Comparison of ENCODE assay signal across 21 mouse cellular contexts in the genomic region with DNA sequence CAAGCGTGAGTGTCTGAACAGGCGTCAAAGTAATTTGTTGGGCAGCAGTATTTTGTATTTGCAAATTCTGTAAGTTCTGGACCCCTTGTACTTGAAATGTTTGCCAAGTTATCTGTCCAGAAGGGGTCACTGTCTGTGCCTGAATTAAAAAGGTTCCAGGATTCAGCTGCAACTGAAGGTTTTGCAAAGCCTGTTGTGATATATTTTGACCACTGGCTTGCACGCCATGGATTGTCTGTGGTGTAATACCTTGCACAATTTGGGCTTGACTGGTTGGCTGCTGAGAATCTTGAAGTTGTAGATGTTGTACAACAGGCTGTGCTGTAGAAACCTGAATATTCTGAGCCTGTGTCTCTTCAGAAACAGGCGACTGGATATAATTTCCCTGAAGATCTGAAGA. TPM values are rescaled to one million over a fixed set of nuclear protein-coding genes. Genes with fewer than 3 reads are reported as not detected.
DNase-seq lines count a peak whose midpoint lies in the region; ATAC-seq and TF ChIP-seq lines count a peak whose summit lies in the region.
"Had no signal": no experiment of that assay in that cellular context is flagged by ENCODE, and none has a peak within 500 bp of the region (broad histone marks: within the 10 kb centered on the region; RNA-seq: fewer than 3 reads in every experiment).

No protein-coding gene starts in this region.

- peak overlapping the region; percentile 72 for H3K27ac ChIP-seq in liver, adult 2 months (replicated peaks; ENCODE audit: insufficient read depth, low read depth, low read length)
- H3K27ac ChIP-seq in liver, embryonic 11.5 days (ENCODE audit: low read depth, low read length), result no peak overlapping the region
- H3K27ac ChIP-seq: heart, embryonic 10.5 days had no signal

- peak; percentile 25 for DNase-seq in CD4-positive, CD25-positive, alpha-beta regulatory T cell, adult 2 months (ENCODE audit: low read depth, low spot score)
- peak; percentile 59 for DNase-seq in liver, adult 2 months (ENCODE audit: extremely low read depth, low read depth, low spot score)
- DNase-seq in liver, embryonic 11.5 days (ENCODE audit: low spot score), result no peak
- no peak for DNase-seq in right cerebral cortex, postnatal 36 days (ENCODE audit: low spot score in 2 of 2)
- DNase-seq in cerebellum, adult 9-10 months, result no peak
- DNase-seq: cerebellum, adult 18-20 months; embryo, embryonic 11 days; lung, postnatal 14 days; thymus, postnatal 25 days had no signal

- no peak for TF ChIP-seq CTCF in liver, adult 2 months (IDR thresholded peaks at IDR 0.05; ENCODE audit: low read depth, low read length)

- no peak overlapping the region for H3K4me2 ChIP-seq in liver, embryonic 11.5 days
- H3K4me2 ChIP-seq: midbrain, embryonic 11.5 days had no signal

- no peak for ATAC-seq in CD4-positive, CD25-positive, alpha-beta regulatory T cell, adult 4 months
- ATAC-seq in liver, embryonic 11.5 days (replicated peaks; ENCODE audit: low FRiP score), result no peak
- ATAC-seq in common myeloid progenitor, adult 5-6 weeks (replicated peaks; ENCODE audit: low read depth, poor library complexity, severe bottlenecking), result peak; percentile 36; the same call in 1 of the 2 replicates
- peak; percentile 53; the same call in 1 of the 2 replicates for ATAC-seq in monocyte, adult 5-6 weeks (replicated peaks; ENCODE audit: insufficient number of reproducible peaks, low FRiP score, low TSS enrichment, poor library complexity, severe bottlenecking)
- ATAC-seq: inflammation-experienced regulatory T-cells, adult 6 months had no signal

- H3K4me1 ChIP-seq in liver, adult 2 months (ENCODE audit: control insufficient read depth, insufficient read depth, low read length), result peaks cover 40% of the 10 kb centered on the region
- peaks cover 3% of the 10 kb centered on the region; the same call in 1 of the 2 replicates for H3K4me1 ChIP-seq in liver, embryonic 11.5 days (replicated peaks; ENCODE audit: control insufficient read depth, insufficient read depth, low read length)
- H3K4me1 ChIP-seq: heart, embryonic 10.5 days had no signal

- H3K9me3 ChIP-seq in liver, embryonic 11.5 days (ENCODE audit: control insufficient read depth, low read length), result no peaks in the 10 kb centered on the region
- H3K9me3 ChIP-seq: heart, embryonic 10.5 days had no signal

- H3K79me2 ChIP-seq in liver, adult 2 months (ENCODE audit: control insufficient read depth, insufficient read depth, low read length), result peaks cover 18% of the 10 kb centered on the region; the same call in 1 of the 2 replicates

- H3K9ac ChIP-seq in liver, adult 2 months (ENCODE audit: low read depth, low read length), result peak overlapping the region; percentile 43; the same call in 1 of the 2 replicates
- H3K9ac ChIP-seq in liver, embryonic 11.5 days (ENCODE audit: low read depth, low read length), result no peak overlapping the region

- no peak for TF ChIP-seq POLR2A in liver, adult 2 months (IDR thresholded peaks at IDR 0.05; ENCODE audit: extremely low read depth, insufficient read depth, low read length)

- no peaks in the 10 kb centered on the region for H3K27me3 ChIP-seq in liver, adult 2 months (ENCODE audit: control insufficient read depth, insufficient read depth, low read length)
- no peaks in the 10 kb centered on the region for H3K27me3 ChIP-seq in liver, embryonic 11.5 days (replicated peaks; ENCODE audit: control insufficient read depth, insufficient read depth, low read length)

- H3K4me3 ChIP-seq in liver, adult 2 months (ENCODE audit: insufficient read depth, low read depth, low read length), result no peak overlapping the region
- no peak overlapping the region for H3K4me3 ChIP-seq in liver, embryonic 11.5 days (ENCODE audit: low read depth, low read length)
- H3K4me3 ChIP-seq: heart, embryonic 10.5 days had no signal

- 69% methylated on average over 4 of the region's 4 CpGs for WGBS in liver, adult 2 months
- 92% methylated on average over 4 of the region's 4 CpGs for WGBS in liver, embryonic 11.5 days

- peaks cover 22% of the 10 kb centered on the region for H3K36me3 ChIP-seq in liver, adult 2 months (ENCODE audit: control insufficient read depth, insufficient read depth, low read length)
- peaks cover 15% of the 10 kb centered on the region for H3K36me3 ChIP-seq in liver, embryonic 11.5 days (ENCODE audit: control insufficient read depth, insufficient read depth, low read length)

RNA-seq across cellular contexts. Expression of a gene that starts 9.9 kb away (rescaled TPM):
- 10 to 100 TPM; 52.0 to 71.4 TPM for polyA plus RNA-seq in CD4-positive, CD25-positive, alpha-beta regulatory T cell, adult 4 months (2017; shearing (Covaris generic))
- 52.4 and 55.1 TPM in 2 replicates for total RNA-seq in liver, adult 2 months (2014; rRNA removed)
- polyA plus RNA-seq in liver, adult 2 months (2012; rRNA removed), result 8.7 and 9.0 TPM in 2 replicates
- 49.6 and 50.6 TPM in 2 replicates for polyA plus RNA-seq in liver, embryonic 11.5 days (2014; fragmentation: Nextera tagmentation; extraction: Ambion mirVana)
- total RNA-seq in common myeloid progenitor, adult 5-6 weeks (2017), result 109 and 139 TPM in 2 replicates
- 204 to 233 TPM (median 229 TPM) in 3 replicates for total RNA-seq in monocyte, adult 5-6 weeks (2017)

RNA-seq across cellular contexts. Expression of a gene that starts 16.2 kb away (rescaled TPM):
- polyA plus RNA-seq in CD4-positive, CD25-positive, alpha-beta regulatory T cell, adult 4 months (2017; shearing (Covaris generic)), result not detected
- not detected in 2 replicates for total RNA-seq in liver, adult 2 months (2014; rRNA removed)
- polyA plus RNA-seq in liver, adult 2 months (2012; rRNA removed), result not detected in 2 replicates
- not detected in 2 replicates for polyA plus RNA-seq in liver, embryonic 11.5 days (2014; fragmentation: Nextera tagmentation; extraction: Ambion mirVana)
- total RNA-seq in common myeloid progenitor, adult 5-6 weeks (2017), result not detected in 2 replicates
- total RNA-seq in monocyte, adult 5-6 weeks (2017), result not detected in 3 replicates
- total RNA-seq: gastrocnemius, adult 8-10 months; heart, postnatal 25 days; layer of hippocampus, adult 8-10 months had no signal
- polyA plus RNA-seq: heart, embryonic 10.5 days; inflammation-experienced regulatory T-cells, adult 6 months; kidney, embryonic 16.5 days; limb, embryonic 14.5 days; midbrain, embryonic 11.5 days; stomach, embryonic 14.5 days had no signal

Comparison
In these comparisons a context has a peak if more than half of its experiments do, and no peak if none do; other contexts are left out.
1. DNase-seq: peak in CD4-positive, CD25-positive, alpha-beta regulatory T cell, adult 2 months (single experiment) and liver, adult 2 months (single experiment); none in liver, embryonic 11.5 days (single experiment), right cerebral cortex, postnatal 36 days (0 of 2) and cerebellum, adult 9-10 months (single experiment).
2. ATAC-seq: peak in common myeloid progenitor, adult 5-6 weeks (single experiment) and monocyte, adult 5-6 weeks (single experiment); none in CD4-positive, CD25-positive, alpha-beta regulatory T cell, adult 4 months (single experiment) and liver, embryonic 11.5 days (single experiment).